Mouse (Mus musculus): ENCODE measurements at regions not wholly inside any gene's neighbourhood (a gene's known extent, or its start where the extent isn't known, plus 50 kb on each side); places are given as distances from the start of the nearest gene placed in this dataset.
A peak's percentile ranks its signal among the peaks of the same experiment; 100 is the strongest.

DNA sequence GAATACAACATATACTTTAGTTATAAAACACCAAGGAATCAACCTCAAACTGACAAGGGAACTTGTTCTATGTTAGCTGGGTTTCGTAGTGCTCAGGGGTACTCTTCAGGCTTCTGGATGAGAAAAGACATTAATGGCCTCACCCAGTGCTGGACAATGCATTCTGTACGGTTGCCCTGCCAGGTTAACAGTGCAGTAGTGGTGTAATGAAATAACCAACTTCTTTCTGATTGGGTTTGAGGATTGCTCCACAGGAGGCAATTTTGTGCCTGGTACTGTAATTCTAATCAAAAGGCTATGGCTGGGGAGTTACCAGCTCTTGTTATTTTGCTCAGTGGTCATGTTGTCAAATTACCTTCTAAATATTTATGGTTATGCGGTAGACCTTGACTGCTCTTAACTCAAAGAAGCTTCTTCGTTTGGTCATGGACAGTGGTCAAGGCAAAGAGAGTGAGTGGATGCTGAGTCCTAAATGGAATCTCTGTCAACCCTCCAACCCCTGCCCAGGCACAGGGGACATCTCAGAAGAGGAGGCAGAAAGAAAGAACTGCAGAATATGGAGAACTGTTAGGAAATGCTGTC, 158.8 kb upstream of the B3gat2 start:
- DNase-seq, result no peak

DNA sequence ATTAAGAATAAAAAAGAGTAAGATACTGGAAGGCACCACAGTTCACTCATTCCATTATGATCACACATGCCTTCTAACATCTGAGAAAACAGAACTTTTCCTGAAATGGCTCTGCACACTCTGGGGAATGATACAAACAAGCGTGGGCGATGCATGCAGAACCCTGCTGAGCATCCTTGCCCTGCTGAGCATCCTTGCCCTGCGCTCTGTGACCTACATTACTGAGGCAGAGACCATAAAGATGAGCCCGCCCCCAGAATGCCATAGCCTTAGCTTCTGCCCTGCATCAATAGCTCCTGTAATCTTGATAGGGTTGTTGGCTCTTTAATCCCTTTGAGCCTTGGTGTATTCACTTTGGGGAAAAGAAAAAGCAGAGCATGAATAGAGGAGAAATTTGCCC, 132.2 kb upstream of the B3gat2 start:
- DNase-seq, result peak; percentile 56

DNA sequence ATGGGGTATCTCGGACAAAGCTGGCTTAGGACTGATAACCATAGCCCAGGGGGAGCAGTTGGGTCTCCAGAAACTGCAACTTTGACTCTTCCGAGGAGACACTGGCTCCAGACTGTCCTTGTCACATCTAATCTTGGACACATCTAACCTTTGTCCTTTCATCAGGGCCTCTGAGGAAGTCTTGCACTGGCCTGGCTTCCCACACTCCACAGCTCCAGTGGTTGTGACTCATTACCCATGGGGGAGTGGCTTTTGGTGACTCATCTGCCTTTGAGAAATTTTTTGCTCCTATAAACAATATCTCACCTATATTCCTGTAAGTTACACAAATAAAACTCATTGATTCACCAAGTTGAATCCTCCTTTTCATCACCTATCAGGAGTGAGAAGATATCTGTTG, 116.5 kb upstream of the B3gat2 start:
- no peak for DNase-seq

DNA sequence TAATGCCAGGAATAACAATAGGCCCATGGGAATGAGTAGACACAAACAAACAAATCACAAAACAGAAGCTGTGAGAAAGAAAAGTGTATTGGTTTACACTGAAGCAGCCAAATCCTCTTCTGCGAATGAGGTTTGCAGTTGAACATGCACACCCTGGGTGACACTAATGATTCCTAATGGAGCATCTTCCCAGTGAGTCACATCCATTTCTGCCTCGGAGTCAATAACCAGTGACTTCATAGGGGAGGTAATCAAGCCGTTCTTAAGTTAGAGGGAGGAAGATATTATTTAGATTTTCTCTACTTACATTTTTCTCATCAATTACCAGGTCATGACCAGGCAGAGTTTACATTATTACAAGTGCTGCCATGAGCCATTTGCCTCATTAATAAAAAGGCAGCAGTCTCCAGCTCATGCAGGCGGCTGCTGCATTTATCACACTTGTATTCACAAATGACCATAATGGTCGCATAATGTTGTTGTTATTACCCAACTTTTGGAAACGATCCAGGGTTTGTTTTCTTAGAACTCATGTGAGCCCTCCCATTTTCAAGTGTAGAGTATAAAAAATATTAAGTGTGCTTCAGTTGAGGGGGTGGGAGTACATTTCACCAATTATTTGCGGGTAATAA, 112.6 kb upstream of the B3gat2 start:
- DNase-seq, result no peak

DNA sequence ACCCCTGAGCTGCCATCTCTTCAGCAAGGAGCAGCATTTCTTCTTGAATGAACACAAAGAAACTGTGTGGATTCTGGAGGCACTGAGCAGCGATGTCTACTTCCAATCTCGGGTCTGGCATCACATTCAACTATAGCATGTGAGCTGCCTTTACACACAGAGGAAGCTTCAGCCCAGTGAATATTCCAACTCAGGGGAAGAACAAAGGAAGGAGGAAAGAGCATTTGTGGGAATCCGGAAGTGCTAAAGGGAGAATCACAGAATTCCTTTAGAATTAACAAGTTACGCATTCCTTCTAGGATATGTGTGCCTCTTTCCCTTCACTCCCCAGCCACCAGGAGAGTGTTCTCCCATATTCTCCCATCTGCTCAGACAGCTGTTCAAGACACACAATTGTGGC, 111.7 kb upstream of the B3gat2 start:
- no peak for DNase-seq

DNA sequence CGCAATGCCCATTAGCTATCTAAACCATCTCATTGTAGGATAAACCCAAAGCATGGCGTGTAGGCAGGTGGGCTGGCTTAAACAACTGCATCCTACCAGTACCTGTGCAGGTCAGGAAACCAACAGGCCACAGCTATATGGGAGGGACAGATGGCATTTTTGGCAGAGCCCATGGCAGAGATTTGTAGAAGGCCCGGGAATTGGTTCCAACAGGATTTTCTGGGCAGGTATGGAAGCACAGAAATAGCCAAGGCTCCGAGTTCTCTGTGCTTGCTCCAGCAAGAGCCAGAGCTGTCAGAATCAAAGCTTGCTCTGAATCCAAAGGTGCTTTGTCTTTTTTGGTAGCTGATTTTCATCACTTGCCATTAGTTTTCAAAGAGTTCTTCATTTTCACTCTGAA, 107.9 kb upstream of the B3gat2 start:
- peak; percentile 91 for DNase-seq

DNA sequence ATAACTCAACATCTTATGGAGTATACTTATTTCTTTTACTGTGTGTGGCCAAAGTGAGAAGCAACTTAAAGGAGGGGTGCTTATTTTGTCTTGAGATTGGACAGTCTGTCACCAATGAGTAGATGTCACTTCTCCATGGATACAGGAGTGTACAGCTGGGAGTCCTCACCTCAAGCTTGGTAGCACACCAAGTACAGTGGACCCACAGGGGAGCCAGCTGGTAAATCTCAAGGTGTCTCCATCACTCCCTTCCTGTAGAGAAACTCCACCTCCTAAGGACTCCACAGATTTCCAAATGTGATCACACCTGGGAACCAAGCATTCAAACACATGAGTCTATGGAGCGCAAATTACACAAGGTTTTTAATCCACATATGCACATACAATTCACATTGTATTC, 105.8 kb upstream of the B3gat2 start:
- DNase-seq, result peak; percentile 48

DNA sequence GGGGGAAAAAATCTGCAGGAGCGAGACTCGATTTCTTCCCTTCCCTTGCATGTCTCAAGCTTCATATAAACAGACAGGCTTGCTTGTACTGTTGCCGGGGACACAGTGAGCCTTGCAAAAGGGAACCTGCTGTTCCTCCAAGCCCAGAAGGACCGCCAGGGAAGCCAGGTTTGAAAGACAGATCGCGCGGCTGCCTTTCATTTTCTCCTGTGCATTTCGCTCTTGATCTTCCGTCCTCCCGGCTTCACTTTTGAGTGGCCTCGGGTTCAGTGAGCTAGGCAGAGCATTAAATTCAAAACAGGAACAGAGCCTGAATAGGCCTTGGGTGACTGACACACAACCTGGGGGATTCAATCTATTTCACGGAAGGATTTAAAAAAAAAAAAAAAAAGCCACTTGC, 105.3 kb upstream of the B3gat2 start:
- peak; percentile 79 for DNase-seq

DNA sequence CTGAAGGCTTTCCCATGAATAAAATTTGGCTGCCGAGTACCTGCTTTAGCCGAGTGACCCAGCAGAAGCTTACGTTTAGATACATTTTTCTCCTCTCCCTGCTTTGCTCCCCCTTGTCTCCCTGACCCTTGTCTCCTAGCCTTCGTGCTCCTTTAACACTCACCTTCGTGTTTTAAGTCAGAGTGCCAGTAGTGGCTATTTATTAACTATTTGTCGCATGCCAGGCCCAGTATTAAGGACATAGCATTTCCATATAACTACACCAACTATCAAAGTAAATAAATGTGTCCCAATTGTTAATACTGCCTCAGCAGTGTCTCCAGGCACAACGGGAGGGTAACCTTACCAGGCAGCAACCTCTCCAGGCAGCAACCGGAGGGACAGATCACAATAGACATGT, 104.8 kb upstream of the B3gat2 start:
- peak; percentile 34 for DNase-seq

DNA sequence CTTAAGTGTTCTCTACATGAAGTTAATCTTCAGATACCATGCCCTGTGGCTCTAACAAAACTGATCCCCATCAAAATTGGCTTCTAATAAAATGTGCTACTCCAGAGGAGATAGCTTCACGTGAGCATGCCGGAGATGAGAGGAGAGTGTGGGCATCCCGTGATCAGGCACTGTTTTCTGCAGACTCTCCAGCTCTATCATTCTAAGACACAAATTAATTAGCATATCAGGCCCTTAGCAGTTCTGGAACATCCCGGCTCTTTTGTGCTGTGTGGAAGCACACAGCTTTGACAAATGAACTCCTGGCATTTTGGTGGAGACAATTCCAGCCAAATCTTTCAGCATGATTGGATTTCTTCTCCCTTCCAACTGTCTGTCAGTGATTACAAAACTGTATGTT, 91.0 kb upstream of the B3gat2 start:
- no peak for DNase-seq

DNA sequence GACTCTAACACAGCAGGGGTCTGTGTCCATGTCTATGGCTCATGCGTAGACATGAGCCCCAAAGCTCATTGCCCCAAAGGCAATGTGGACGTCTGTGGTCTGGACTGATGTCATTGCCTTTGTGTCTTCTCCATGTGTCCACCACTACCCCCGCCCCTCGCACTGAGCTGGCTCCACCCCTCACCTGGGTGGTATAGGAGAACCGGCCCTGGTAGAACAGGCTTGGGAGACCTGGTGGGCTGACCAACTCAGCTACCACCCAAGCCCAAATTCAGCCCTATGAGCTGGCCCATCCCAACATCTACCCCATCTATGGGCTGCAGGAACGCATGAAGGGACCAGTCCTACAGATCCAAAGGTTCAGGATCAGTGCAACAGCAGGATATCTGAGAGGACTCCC, 87.2 kb upstream of the B3gat2 start:
- DNase-seq, result no peak

DNA sequence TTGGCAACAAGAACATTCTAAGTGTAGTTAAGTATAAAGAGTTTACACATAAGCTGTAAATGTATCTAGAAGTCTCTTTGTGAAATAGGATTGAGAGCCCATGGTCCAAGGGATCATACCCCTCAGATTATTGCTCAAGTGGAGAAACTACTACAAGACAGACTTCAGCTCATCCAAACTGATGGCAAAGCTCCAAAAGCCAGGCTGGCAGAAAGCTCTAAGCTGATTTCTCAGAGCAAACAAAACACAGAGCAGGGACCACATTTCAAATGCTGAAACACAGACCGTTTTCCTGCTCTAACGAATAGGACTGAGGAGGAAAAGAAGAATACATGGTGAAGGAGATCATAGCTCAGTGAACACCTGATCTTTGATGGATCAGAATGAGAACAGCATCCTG, 85.3 kb upstream of the B3gat2 start:
- no peak for DNase-seq

DNA sequence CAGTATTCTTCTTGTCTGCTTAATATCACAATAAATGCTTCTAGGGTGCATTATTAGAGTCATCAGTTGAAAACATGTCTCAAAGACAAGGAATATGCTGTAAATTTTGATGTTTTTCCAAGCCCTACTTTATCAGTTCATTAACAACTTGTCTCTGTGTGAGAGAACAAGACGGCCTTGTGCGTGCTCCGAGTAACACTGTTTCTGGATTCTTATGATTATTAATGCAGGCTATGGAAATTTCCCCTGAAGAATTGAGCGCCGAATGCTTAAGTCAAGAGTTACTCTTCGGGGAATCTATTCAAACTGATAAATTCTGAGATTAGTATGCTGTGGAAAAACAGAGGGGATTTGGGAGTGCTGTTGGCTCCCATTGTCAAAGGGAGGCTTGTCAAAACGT, 72.2 kb upstream of the B3gat2 start:
- no peak for DNase-seq

DNA sequence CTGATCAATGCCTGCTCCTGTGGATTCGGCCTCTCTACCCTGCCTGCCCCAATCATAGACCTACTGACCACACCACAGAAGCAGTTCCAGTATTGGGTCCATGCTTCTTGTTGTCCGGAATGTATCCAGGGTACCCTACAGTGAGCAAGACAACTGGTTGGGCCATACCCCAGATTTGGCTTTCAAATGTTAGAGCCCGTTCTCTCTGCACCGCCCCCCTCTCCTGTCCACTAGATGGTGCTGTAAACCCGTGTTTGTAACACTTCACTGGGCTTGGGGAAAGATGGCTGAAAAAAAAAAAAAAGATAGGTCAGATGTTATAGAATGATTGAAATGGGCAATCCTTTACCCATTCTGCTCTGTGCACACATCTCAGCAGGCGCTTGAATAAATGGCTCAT, 56.1 kb upstream of the B3gat2 start:
- peak; percentile 60 for DNase-seq

DNA sequence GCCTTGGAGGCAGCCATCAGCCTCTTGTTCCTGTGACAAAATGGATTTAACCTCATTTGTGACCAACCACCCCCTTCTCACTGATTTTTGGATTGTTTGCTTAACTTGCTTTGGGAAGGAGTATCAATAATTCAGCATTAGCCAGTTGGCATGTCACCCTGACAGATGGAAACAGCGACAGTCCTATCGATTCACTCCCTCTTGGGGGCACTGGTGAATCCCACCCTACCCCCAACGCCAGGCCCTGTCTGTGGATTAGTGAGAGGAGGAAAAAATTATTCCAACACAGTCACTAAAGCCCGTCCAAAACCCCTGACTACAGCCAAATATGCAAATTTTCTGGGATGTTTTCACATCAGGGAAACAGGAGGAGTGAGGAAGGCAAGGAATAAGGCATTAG, 55.1 kb upstream of the B3gat2 start:
- DNase-seq, result no peak
